Mouse (Mus musculus): ENCODE data around the gene Bmp10. TPM values are rescaled to one million over a fixed set of nuclear protein-coding genes. Genes with fewer than 3 reads are reported as not detected.

Gene Bmp10
- polyA plus RNA-seq, 1 experiment from 2014 or later: not detected

GRCm38 (mm10) chr6:87401456-87401855 lies 27.3 kb upstream of the Bmp10 start:
- no peak overlapping the region for H3K9ac ChIP-seq
- H3K27ac ChIP-seq: no peak overlapping the region
- no peak overlapping the region for H3K4me2 ChIP-seq
- no peak overlapping the region for H3K4me3 ChIP-seq
- no peaks in the 10 kb centered on the region for H3K4me1 ChIP-seq
- H3K27me3 ChIP-seq: no peaks in the 10 kb centered on the region
- no peak for ATAC-seq
- H3K36me3 ChIP-seq (ENCODE audit: poor library complexity, severe bottlenecking): no peaks in the 10 kb centered on the region
- 86% methylated on average over 6 of the region's 6 CpGs for WGBS
- H3K9me3 ChIP-seq (replicated peaks): no peaks in the 10 kb centered on the region

DNA sequence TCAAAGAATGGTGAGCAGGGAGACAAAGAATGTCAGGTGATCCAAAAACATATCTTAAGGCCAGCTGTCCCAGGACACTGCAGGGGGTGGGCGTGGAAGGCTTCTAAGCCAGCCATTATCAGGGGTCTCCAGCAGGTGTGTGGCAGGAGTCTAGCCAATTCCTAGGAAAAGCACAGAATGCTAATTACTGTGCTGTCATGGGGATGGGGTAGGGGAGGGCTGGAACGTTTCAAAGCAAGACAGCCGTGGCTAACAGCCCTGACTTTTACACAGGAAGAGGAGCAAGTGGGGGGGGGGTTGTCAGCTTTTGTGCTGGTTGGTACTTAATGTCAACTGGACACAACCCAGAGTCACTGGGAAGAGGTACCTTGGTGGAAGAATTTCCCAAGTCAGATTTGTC lies 16.8 kb upstream of the Bmp10 start:
- no peak for ATAC-seq
- Histone ChIP-seq H3K36me3 (ENCODE audit: poor library complexity, severe bottlenecking) (no peaks in the 10 kb centered on the region), H3K27ac (no peak overlapping the region), H3K4me2 (no peak overlapping the region), H3K9me3 (replicated peaks) (no peaks in the 10 kb centered on the region), H3K4me1 (no peaks in the 10 kb centered on the region), H3K9ac (no peak overlapping the region), H3K4me3 (no peak overlapping the region), H3K27me3 (no peaks in the 10 kb centered on the region)
- WGBS: 23% methylated on average over 3 of the region's 3 CpGs

DNA sequence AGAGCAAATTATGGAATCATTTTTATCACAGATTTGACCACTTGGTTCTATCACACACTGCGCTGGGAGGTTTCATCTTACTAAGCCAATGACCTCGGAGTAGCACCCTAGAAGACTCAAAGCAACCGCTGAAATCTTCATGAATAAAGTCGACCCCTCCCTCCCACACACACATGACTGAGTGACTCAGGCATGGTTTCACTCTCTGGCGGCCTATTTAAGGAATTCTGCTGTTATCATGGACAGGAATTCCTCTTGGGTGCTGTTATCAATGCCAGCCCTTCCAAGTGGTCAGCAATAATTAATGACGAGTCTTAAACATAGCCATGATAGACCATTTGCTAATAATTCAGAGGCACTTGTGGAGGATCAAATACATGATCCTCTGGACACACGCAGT lies 6.5 kb upstream of the Bmp10 start:
- WGBS: 90% methylated on average over 7 of the region's 7 CpGs

GRCm38 (mm10) chr6:87424037-87424816 lies 4.6 kb upstream of the Bmp10 start:
- Histone ChIP-seq H3K4me2 (peak overlapping the region; percentile 32), H3K27ac (no peak overlapping the region)
- no peak for ATAC-seq

More for the DNA sequence above, 6.5 kb upstream of the Bmp10 start:
- H3K9ac ChIP-seq: no peak overlapping the region
- no peak overlapping the region for H3K27ac ChIP-seq
- H3K9me3 ChIP-seq (replicated peaks): no peaks in the 10 kb centered on the region
- no peaks in the 10 kb centered on the region for H3K27me3 ChIP-seq
- no peaks in the 10 kb centered on the region for H3K36me3 ChIP-seq (ENCODE audit: poor library complexity, severe bottlenecking)
- H3K4me1 ChIP-seq: no peaks in the 10 kb centered on the region
- ATAC-seq: no peak
- no peak overlapping the region for H3K4me2 ChIP-seq
- H3K4me3 ChIP-seq: no peak overlapping the region

GRCm38 (mm10) chr6:87426954-87427353 lies 1.8 kb upstream of the Bmp10 start:
- H3K36me3 ChIP-seq (ENCODE audit: poor library complexity, severe bottlenecking): no peaks in the 10 kb centered on the region
- H3K27me3 ChIP-seq: no peaks in the 10 kb centered on the region
- no peak overlapping the region for H3K4me2 ChIP-seq
- no peak overlapping the region for H3K4me3 ChIP-seq
- no peak overlapping the region for H3K27ac ChIP-seq
- H3K9me3 ChIP-seq (replicated peaks): no peaks in the 10 kb centered on the region
- no peaks in the 10 kb centered on the region for H3K4me1 ChIP-seq
- H3K9ac ChIP-seq: no peak overlapping the region
- 86% methylated on average over 5 of the region's 5 CpGs for WGBS
- ATAC-seq: no peak

More at GRCm38 (mm10) chr6:87424037-87424816, 4.6 kb upstream of the Bmp10 start:
- no peak overlapping the region for H3K4me3 ChIP-seq
- H3K9me3 ChIP-seq (replicated peaks): no peaks in the 10 kb centered on the region
- WGBS: 59% methylated on average over 19 of the region's 19 CpGs
- H3K27me3 ChIP-seq: no peaks in the 10 kb centered on the region
- H3K36me3 ChIP-seq (ENCODE audit: poor library complexity, severe bottlenecking): no peaks in the 10 kb centered on the region
- no peaks in the 10 kb centered on the region for H3K4me1 ChIP-seq
- H3K9ac ChIP-seq: no peak overlapping the region

DNA sequence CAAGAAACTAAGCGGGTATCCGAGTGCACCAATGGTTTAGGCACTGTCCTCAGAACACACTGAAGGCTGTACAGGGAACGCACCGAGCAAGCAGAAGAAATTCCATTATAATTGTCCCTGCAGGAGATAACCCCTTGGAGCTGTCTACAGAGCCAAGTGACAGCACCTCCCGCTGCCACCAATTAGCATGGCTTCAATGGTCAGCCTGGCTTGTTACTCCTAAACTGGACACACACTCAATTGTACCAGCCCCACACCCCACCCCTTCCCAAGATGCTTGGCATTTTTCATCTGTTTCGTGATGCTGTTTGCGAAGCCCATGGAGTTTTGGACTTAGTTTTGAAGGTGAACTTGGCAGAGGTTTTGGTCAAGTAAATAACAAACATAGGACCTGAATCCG lies 1.2 kb upstream of the Bmp10 start:
- ATAC-seq: no peak
- WGBS: 30% methylated on average over 8 of the region's 8 CpGs
- Histone ChIP-seq H3K4me3 (no peak overlapping the region), H3K9me3 (replicated peaks) (no peaks in the 10 kb centered on the region), H3K27me3 (no peaks in the 10 kb centered on the region), H3K27ac (no peak overlapping the region), H3K4me2 (no peak overlapping the region), H3K9ac (no peak overlapping the region), H3K4me1 (no peaks in the 10 kb centered on the region), H3K36me3 (ENCODE audit: poor library complexity, severe bottlenecking) (no peaks in the 10 kb centered on the region)

GRCm38 (mm10) chr6:87435791-87436190 lies 7.0 kb downstream of the Bmp10 start:
- no peaks in the 10 kb centered on the region for H3K36me3 ChIP-seq (ENCODE audit: poor library complexity, severe bottlenecking)
- H3K4me1 ChIP-seq: 0 out of 2 replicates have a peak, but pooled peaks cover 3% of the 10 kb centered on the region
- H3K4me2 ChIP-seq: no peak overlapping the region
- WGBS: 94% methylated on average over 3 of the region's 3 CpGs
- no peak for ATAC-seq
- no peak overlapping the region for H3K27ac ChIP-seq
- H3K9me3 ChIP-seq (replicated peaks): no peaks in the 10 kb centered on the region
- H3K4me3 ChIP-seq: no peak overlapping the region
- no peaks in the 10 kb centered on the region for H3K27me3 ChIP-seq
- H3K9ac ChIP-seq: no peak overlapping the region

DNA sequence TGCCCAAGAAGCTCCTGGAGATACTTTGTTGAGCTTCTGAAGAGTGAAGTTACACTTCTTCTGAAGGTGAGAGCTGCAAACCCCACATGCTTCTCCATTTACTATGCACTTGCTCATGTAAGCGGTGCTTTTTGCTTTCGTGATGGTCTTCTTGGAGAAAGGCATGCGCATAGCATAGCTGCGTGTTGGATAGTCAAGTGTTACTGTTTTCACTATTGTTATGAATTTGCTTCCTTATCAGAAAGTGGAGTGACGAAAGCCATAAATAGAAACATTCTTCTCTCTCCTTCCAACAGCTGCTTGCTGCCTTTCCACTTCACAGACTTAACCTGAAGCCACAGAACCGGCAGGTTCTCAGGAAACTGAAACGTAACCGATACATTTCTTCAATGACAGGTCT lies 8.0 kb downstream of the Bmp10 start:
- Histone ChIP-seq H3K27ac (no peak overlapping the region), H3K4me2 (no peak overlapping the region), H3K4me1 (0 out of 2 replicates have a peak, but pooled peaks cover 3% of the 10 kb centered on the region), H3K27me3 (no peaks in the 10 kb centered on the region), H3K9me3 (replicated peaks) (no peaks in the 10 kb centered on the region), H3K9ac (no peak overlapping the region), H3K36me3 (ENCODE audit: poor library complexity, severe bottlenecking) (no peaks in the 10 kb centered on the region), H3K4me3 (no peak overlapping the region)
- no peak for ATAC-seq
- WGBS: 93% methylated on average over 8 of the region's 8 CpGs

DNA sequence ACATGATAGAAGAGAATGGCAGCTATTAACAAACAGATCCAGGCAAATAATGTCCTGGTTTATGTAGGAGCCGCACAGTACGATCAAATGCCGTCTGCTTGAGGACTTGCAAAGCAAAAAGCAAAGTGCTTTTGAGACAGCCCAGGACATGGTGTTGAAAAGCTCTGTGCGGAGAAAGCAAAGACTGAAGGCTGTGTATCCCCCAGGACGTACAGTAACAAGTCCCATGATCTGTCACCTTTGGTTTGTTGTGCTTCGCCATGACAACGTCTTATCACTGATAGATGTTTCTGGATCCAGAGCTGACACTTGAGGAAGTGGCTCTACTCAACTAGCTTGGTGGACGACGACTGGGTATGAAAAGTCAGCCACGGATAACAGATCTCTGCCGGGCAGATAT lies 14.5 kb downstream of the Bmp10 start:
- H3K27ac ChIP-seq: no peak overlapping the region
- no peak overlapping the region for H3K4me2 ChIP-seq
- H3K36me3 ChIP-seq (ENCODE audit: poor library complexity, severe bottlenecking): no peaks in the 10 kb centered on the region
- H3K27me3 ChIP-seq: no peaks in the 10 kb centered on the region
- WGBS: 91% methylated on average over 11 of the region's 11 CpGs
- H3K4me3 ChIP-seq: no peak overlapping the region
- H3K4me1 ChIP-seq: 0 out of 2 replicates have a peak, but pooled peaks cover 3% of the 10 kb centered on the region
- no peaks in the 10 kb centered on the region for H3K9me3 ChIP-seq (replicated peaks)
- no peak overlapping the region for H3K9ac ChIP-seq
- ATAC-seq: no peak

DNA sequence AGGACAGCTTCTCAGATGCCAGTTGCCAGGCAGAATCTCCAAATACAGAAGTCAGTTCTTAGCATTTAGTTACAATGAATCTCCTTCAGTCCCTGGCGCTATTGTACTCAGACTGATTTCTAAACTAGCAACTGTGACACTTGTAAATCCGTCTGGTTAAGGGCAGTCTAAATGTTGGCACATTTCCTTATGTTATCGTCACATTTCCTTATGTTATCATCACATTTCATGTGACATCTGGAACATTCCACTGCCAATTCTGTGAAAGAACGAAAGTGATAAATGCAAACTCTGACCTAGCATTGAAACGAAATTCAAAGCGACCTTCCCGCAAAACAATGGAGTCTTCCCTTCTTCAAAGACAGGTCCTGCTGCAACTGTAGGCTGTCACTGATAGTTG lies 16.4 kb downstream of the Bmp10 start:
- H3K4me2 ChIP-seq: no peak overlapping the region

DNA sequence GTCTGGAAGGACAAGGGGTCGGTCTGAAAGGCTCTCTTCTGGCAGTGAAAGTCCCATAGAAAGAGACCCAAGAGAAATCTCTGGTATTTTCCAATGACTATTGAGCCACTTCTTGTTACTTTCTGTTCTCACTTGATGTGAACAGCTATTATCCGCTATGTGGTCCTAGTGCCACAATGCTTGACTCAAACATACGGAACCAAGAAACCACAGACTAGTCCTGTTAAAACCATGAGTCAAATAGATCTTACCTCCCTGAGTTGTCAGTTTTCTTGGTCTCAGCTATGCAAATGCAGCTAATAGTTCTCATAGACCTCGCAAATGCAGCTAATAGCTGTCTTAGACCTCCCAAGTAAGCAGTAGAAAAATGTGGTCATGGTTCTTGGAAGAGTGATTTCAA lies 18.4 kb downstream of the Bmp10 start:
- H3K36me3 ChIP-seq (ENCODE audit: poor library complexity, severe bottlenecking): no peaks in the 10 kb centered on the region
- 91% methylated on average over 4 of the region's 4 CpGs for WGBS

More for the DNA sequence above, 16.4 kb downstream of the Bmp10 start:
- no peak for ATAC-seq
- H3K9me3 ChIP-seq (replicated peaks): no peaks in the 10 kb centered on the region
- 74% methylated on average over 7 of the region's 7 CpGs for WGBS
- H3K4me1 ChIP-seq: no peaks in the 10 kb centered on the region
- no peak overlapping the region for H3K4me3 ChIP-seq
- no peaks in the 10 kb centered on the region for H3K36me3 ChIP-seq (ENCODE audit: poor library complexity, severe bottlenecking)
- H3K27me3 ChIP-seq: 0 out of 2 replicates have a peak, but pooled peaks cover 3% of the 10 kb centered on the region
- no peak overlapping the region for H3K27ac ChIP-seq
- H3K9ac ChIP-seq: no peak overlapping the region

DNA sequence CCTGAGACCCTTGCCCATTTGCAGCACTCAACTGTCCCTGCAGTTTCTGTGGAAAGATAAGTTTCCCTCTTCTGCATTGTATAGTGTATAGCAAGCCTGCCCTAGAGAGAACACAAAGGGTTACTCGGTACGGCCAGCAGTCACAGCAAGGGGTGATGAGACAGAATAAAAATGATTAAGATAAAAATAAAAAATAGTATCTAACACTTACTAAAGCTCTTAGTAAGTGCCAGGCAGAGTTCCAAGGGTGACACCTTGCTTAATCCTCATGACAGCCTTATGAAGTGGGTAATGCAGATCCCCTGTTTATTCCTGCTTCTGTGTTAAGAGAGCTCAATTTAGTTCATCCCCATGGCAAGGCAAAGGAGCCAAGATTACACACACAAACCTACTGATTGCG lies 20.7 kb downstream of the Bmp10 start:
- Histone ChIP-seq H3K27ac (no peak overlapping the region), H3K4me2 (no peak overlapping the region), H3K36me3 (ENCODE audit: poor library complexity, severe bottlenecking) (no peaks in the 10 kb centered on the region), H3K4me3 (no peak overlapping the region), H3K4me1 (no peaks in the 10 kb centered on the region), H3K9me3 (replicated peaks) (no peaks in the 10 kb centered on the region), H3K27me3 (0 out of 2 replicates have a peak, but pooled peaks cover 3% of the 10 kb centered on the region), H3K9ac (no peak overlapping the region)
- 77% methylated on average over 3 of the region's 3 CpGs for WGBS
- no peak for ATAC-seq

More for the DNA sequence above, 18.4 kb downstream of the Bmp10 start:
- no peak for ATAC-seq
- Histone ChIP-seq H3K4me3 (no peak overlapping the region), H3K4me1 (no peaks in the 10 kb centered on the region), H3K9ac (no peak overlapping the region), H3K9me3 (replicated peaks) (no peaks in the 10 kb centered on the region), H3K27ac (no peak overlapping the region), H3K27me3 (0 out of 2 replicates have a peak, but pooled peaks cover 3% of the 10 kb centered on the region), H3K4me2 (no peak overlapping the region)

DNA sequence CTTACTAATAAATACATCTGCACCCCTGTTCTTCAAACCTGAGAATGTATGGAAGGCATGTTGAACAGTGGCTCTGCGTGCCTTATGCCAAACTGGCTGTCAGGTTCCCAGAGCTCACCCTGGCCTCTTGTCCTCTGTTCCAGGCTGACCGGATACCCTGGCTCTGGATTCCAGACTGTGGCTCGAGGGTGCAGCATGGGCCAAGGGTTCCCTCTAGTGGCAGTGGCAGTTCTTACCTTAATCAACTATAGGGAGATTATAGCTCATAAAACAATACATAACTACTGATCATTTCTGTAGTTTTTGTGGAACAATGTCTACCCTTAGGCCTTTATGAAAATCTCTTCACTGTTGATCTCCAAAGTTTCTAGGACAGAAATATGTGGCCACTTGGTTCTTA lies 22.2 kb downstream of the Bmp10 start:
- no peak overlapping the region for H3K9ac ChIP-seq
- no peaks in the 10 kb centered on the region for H3K4me1 ChIP-seq
- H3K27me3 ChIP-seq: 0 out of 2 replicates have a peak, but pooled peaks cover 3% of the 10 kb centered on the region
- no peaks in the 10 kb centered on the region for H3K9me3 ChIP-seq (replicated peaks)
- no peak overlapping the region for H3K4me3 ChIP-seq
- H3K27ac ChIP-seq: no peak overlapping the region
- no peaks in the 10 kb centered on the region for H3K36me3 ChIP-seq (ENCODE audit: poor library complexity, severe bottlenecking)
- WGBS: 69% methylated on average over 3 of the region's 3 CpGs
- no peak for ATAC-seq
- no peak overlapping the region for H3K4me2 ChIP-seq

Data from forebrain, embryonic 13.5 days (tissue).